Mouse (Mus musculus): Measurements from ENCODE around the gene Rptor. TPM values are rescaled to one million over a fixed set of nuclear protein-coding genes. Genes with fewer than 3 reads are reported as not detected.
"Not testable (repeated sequence)": the region's sequence is repeated elsewhere in the genome, so short reads cannot be mapped to it uniquely, and the experiment has no call there.

Rptor gene
- total and polyA plus RNA-seq, 2 experiments = 11.2 to 18.4 TPM

DNA sequence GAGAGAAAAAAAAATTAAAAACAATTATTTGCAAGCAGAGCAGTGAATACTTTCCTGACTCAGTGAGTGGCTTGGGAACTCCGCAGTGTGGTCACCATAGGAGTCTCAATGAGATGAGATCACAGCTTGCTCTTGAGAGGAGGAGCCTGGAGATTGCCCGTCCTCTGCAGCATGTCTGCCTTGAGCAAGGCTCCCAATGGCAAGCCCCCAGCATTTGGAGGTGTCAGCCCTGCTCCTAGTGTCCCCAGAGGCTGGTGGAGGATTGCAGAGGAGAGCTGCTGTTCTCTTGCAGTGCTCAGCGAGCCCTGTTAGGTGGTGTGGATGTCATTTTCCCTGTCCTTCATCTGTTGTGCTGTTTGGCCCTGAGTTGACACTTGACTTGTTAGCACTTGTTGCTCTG, 56.6 kb downstream of the Rptor start:
- Histone ChIP-seq H3K4me3 (ENCODE audit: insufficient read depth, low read depth, low read length) (no peak overlapping the region), H3K27ac (replicated peaks; ENCODE audit: insufficient read depth, low read depth, low read length) (no peak overlapping the region), H3K27me3 (ENCODE audit: control insufficient read depth, insufficient read depth, low read length) (no peaks in the 10 kb centered on the region), H3K4me1 (ENCODE audit: control insufficient read depth, insufficient read depth, low read length) (peaks cover 10% of the 10 kb centered on the region), H3K36me3 (ENCODE audit: control insufficient read depth, insufficient read depth, low read length) (no peaks in the 10 kb centered on the region), H3K9ac (ENCODE audit: low read depth, low read length) (no peak overlapping the region), H3K79me2 (ENCODE audit: control insufficient read depth, insufficient read depth, low read length) (peaks cover 34% of the 10 kb centered on the region)
- DNase-seq (ENCODE audit: extremely low read depth, low read depth, low spot score) = no peak
- no peak for TF ChIP-seq POLR2A (IDR thresholded peaks at IDR 0.05; ENCODE audit: extremely low read depth, insufficient read depth, low read length)
- TF ChIP-seq CTCF (IDR thresholded peaks at IDR 0.05; ENCODE audit: low read depth, low read length) = no peak
- 95% methylated on average over 3 of the region's 3 CpGs for WGBS

DNA sequence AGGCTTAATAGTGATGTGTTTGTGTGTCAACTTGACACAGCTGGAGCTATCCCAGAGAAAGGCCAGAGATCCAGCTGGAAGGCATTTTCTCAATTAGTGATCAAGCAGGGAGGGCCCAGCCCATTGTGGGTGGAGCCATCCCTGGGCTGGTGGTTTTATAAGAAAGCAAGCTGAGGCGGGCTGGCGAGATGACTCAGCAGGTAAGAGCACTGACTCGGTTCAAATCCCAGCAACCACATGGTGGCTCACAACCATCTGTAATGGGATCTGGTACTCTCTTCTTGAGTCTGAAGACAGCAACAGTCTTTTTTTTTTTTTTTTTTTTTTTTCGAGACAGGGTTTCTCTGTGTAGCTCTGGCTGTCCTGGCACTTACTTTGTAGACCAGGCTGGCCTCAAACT, 58.8 kb downstream of the Rptor start:
- not testable (repeated sequence) for H3K27ac ChIP-seq (replicated peaks; ENCODE audit: insufficient read depth, low read depth, low read length); H3K36me3 ChIP-seq (ENCODE audit: control insufficient read depth, insufficient read depth, low read length); H3K27me3 ChIP-seq (ENCODE audit: control insufficient read depth, insufficient read depth, low read length); H3K4me1 ChIP-seq (ENCODE audit: control insufficient read depth, insufficient read depth, low read length); H3K9ac ChIP-seq (ENCODE audit: low read depth, low read length); H3K4me3 ChIP-seq (ENCODE audit: insufficient read depth, low read depth, low read length)
- WGBS = 31% methylated on average over 4 of the region's 4 CpGs
- DNase-seq (ENCODE audit: extremely low read depth, low read depth, low spot score) = peak; percentile 71
- peaks cover 30% of the 10 kb centered on the region for H3K79me2 ChIP-seq (ENCODE audit: control insufficient read depth, insufficient read depth, low read length)

DNA sequence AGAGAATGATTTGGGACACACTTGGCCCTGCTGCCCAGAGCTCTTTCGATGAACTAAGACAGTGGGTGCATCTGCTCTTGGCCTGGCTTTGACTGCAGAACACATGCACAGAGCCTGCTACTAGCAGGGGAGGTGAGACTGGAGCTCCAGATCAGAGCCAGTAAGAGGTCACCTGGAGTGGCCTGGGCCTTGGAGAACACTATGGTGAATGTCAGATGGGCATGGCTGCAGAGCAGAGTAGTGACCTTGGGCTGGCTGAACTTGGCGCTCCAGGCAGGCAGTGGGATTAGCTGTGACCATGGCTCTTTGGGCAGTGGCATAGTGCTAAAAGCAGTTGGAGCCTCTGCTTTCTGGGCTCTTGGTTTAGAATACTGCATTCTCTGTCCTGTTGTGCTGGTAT, 61.2 kb downstream of the Rptor start:
- Histone ChIP-seq H3K27me3 (ENCODE audit: control insufficient read depth, insufficient read depth, low read length) (no peaks in the 10 kb centered on the region), H3K4me1 (ENCODE audit: control insufficient read depth, insufficient read depth, low read length) (peaks cover 10% of the 10 kb centered on the region), H3K27ac (replicated peaks; ENCODE audit: insufficient read depth, low read depth, low read length) (no peak overlapping the region), H3K36me3 (ENCODE audit: control insufficient read depth, insufficient read depth, low read length) (no peaks in the 10 kb centered on the region), H3K9ac (ENCODE audit: low read depth, low read length) (no peak overlapping the region), H3K4me3 (ENCODE audit: insufficient read depth, low read depth, low read length) (no peak overlapping the region), H3K79me2 (ENCODE audit: control insufficient read depth, insufficient read depth, low read length) (peaks cover 34% of the 10 kb centered on the region)
- peak; percentile 75 for DNase-seq (ENCODE audit: extremely low read depth, low read depth, low spot score)
- TF ChIP-seq CTCF (IDR thresholded peaks at IDR 0.05; ENCODE audit: low read depth, low read length) (no peak), POLR2A (IDR thresholded peaks at IDR 0.05; ENCODE audit: extremely low read depth, insufficient read depth, low read length) (no peak)
- 57% methylated on average over 2 of the region's 2 CpGs for WGBS

DNA sequence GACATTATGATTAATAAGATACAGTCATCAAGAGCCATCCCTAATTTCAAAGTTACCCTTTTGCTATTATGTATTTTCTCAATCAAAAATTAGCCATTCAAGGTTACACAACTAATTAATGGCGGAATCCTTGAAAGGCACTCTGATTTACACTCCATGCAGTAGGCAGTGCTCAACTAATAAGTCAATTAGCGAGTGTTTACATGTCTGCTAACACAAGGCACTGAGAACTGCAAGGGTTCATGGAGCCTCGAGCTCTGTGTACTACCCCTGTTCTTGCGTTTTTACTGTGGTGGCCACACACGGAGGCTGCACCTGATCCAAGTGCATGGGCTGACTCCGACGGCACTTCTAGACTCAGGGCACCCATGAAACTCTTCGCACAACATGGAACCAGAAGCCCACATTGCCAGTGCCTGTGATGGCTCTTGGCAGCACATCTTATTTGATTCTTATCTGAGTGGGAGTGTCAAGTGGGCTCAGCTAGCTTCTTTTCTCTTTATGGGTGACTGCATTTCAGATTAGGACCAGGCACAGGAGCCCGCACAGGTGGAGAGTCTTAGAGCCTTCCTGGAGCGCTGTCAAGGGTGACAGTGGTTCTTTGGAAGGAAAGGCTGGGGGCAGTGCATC, 62.1 kb downstream of the Rptor start:
- no peak for DNase-seq (ENCODE audit: extremely low read depth, low read depth, low spot score)
- peaks cover 38% of the 10 kb centered on the region for H3K79me2 ChIP-seq (ENCODE audit: control insufficient read depth, insufficient read depth, low read length)
- TF ChIP-seq POLR2A (IDR thresholded peaks at IDR 0.05; ENCODE audit: extremely low read depth, insufficient read depth, low read length) = no peak
- TF ChIP-seq CTCF (IDR thresholded peaks at IDR 0.05; ENCODE audit: low read depth, low read length) = no peak
- H3K4me3 ChIP-seq (ENCODE audit: insufficient read depth, low read depth, low read length) = no peak overlapping the region
- WGBS = 90% methylated on average over 10 of the region's 10 CpGs
- no peaks in the 10 kb centered on the region for H3K36me3 ChIP-seq (ENCODE audit: control insufficient read depth, insufficient read depth, low read length)
- H3K27me3 ChIP-seq (ENCODE audit: control insufficient read depth, insufficient read depth, low read length) = no peaks in the 10 kb centered on the region
- no peak overlapping the region for H3K27ac ChIP-seq (replicated peaks; ENCODE audit: insufficient read depth, low read depth, low read length)
- peaks cover 10% of the 10 kb centered on the region for H3K4me1 ChIP-seq (ENCODE audit: control insufficient read depth, insufficient read depth, low read length)
- H3K9ac ChIP-seq (ENCODE audit: low read depth, low read length) = no peak overlapping the region

DNA sequence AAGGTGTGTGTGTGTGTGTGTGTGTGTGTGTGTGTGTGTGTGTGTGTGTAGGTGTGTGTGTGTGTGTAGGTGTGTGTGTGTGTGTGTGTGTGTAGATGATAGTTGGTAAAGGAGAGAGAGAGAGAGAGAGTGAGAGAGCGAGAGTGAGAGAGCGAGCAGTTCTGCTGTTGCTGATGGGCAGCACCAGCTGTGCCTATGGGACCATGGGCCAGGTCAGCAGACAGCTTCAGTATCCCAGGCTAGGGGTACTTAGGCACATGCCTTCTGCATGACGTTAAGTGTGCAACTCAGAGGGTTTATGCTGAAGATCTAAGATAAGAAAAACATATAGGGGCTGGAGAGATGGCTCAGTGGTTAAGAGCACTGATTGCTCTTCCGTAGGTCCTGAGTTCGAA, 62.6 kb downstream of the Rptor start:
- DNase-seq (ENCODE audit: extremely low read depth, low read depth, low spot score) = no peak
- Histone ChIP-seq H3K4me3 (ENCODE audit: insufficient read depth, low read depth, low read length) (no peak overlapping the region), H3K4me1 (ENCODE audit: control insufficient read depth, insufficient read depth, low read length) (peaks cover 10% of the 10 kb centered on the region), H3K79me2 (ENCODE audit: control insufficient read depth, insufficient read depth, low read length) (peaks cover 40% of the 10 kb centered on the region), H3K27me3 (ENCODE audit: control insufficient read depth, insufficient read depth, low read length) (no peaks in the 10 kb centered on the region), H3K9ac (ENCODE audit: low read depth, low read length) (no peak overlapping the region), H3K36me3 (ENCODE audit: control insufficient read depth, insufficient read depth, low read length) (no peaks in the 10 kb centered on the region), H3K27ac (replicated peaks; ENCODE audit: insufficient read depth, low read depth, low read length) (no peak overlapping the region)
- TF ChIP-seq CTCF (IDR thresholded peaks at IDR 0.05; ENCODE audit: low read depth, low read length) = no peak
- no peak for TF ChIP-seq POLR2A (IDR thresholded peaks at IDR 0.05; ENCODE audit: extremely low read depth, insufficient read depth, low read length)
- 96% methylated on average over 5 of the region's 5 CpGs for WGBS

DNA sequence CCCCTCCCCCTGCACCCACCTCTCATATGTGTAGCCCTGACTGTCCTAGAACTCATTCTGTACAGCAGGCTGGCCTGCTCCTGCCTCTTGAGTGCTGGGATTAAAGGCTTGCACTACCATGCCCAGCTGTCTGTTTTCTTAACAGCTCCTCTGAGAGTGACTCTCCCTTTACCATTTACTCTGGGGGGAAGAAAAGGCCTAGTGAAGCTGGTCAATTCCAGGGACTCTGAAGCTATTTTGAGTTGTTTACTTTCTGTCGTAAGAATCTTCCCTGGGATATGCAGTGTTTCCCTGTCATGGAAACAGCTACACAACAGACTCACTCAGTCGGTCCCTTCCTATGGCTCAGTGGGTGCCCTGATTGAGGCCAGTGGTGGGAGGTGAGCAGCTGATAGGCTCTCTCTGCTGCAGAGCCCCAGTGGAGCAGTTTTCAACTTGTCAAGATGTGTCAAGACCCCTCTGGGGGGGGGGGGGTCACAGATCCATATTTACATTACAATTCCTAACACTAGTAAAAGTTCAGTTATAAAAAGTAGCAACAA, 63.9 kb downstream of the Rptor start:
- Histone ChIP-seq H3K27me3 (ENCODE audit: control insufficient read depth, insufficient read depth, low read length) (no peaks in the 10 kb centered on the region), H3K27ac (replicated peaks; ENCODE audit: insufficient read depth, low read depth, low read length) (no peak overlapping the region), H3K79me2 (ENCODE audit: control insufficient read depth, insufficient read depth, low read length) (peaks cover 40% of the 10 kb centered on the region), H3K9ac (ENCODE audit: low read depth, low read length) (no peak overlapping the region), H3K4me1 (ENCODE audit: control insufficient read depth, insufficient read depth, low read length) (peaks cover 10% of the 10 kb centered on the region), H3K36me3 (ENCODE audit: control insufficient read depth, insufficient read depth, low read length) (no peaks in the 10 kb centered on the region), H3K4me3 (ENCODE audit: insufficient read depth, low read depth, low read length) (no peak overlapping the region)
- DNase-seq (ENCODE audit: extremely low read depth, low read depth, low spot score) = no peak
- TF ChIP-seq CTCF (IDR thresholded peaks at IDR 0.05; ENCODE audit: low read depth, low read length) (no peak), POLR2A (IDR thresholded peaks at IDR 0.05; ENCODE audit: extremely low read depth, insufficient read depth, low read length) (no peak)
- WGBS = 27% methylated on average over 2 of the region's 2 CpGs

Measured in liver, adult 2 months (tissue).